Mouse (Mus musculus): Measurements from ENCODE around the gene Pofut1.

Gene Pofut1

GRCm38 (mm10) chr2:153225595-153225953, 15.8 kb upstream of the Pofut1 start:
- CTCF ChIA-PET, result interaction anchor here in 1 of 4 experiments (1.2 kb wide), 1 partner anchor 16 kb away, joined by 3 read pairs; no protein-coding TSS in a partner anchor
- POLR2A ChIA-PET, result interaction anchor here (0.7 to 2.1 kb wide), 23 partner anchors 9 to 359 kb away, joined by 3 to 12 read pairs (median 4); partner anchors contain the start of gene Tm9sf4 (in 1 of the 4)

GRCm38 (mm10) chr2:153227959-153228358, 13.4 kb upstream of the Pofut1 start:
- POLR2A ChIA-PET, result interaction anchor here in 1 of 4 experiments (1.3 kb wide), 1 partner anchor 10 kb away, joined by 3 read pairs; no protein-coding TSS in a partner anchor
- CTCF ChIA-PET, result no interaction called here

- ChIA-PET CTCF (no interaction called here), POLR2A (interaction anchor here in 1 of 4 experiments (1.3 to 1.7 kb wide), 2 partner anchors 8 to 9 kb away, joined by 3 to 5 read pairs; no protein-coding TSS in a partner anchor)
Measured at GRCm38 (mm10) chr2:153228523-153228922, 12.8 kb upstream of the Pofut1 start.

- CTCF ChIA-PET, result no interaction called here
- POLR2A ChIA-PET, result interaction anchor here in 1 of 4 experiments (1.2 kb wide), 2 partner anchors 9 to 23 kb away, joined by 3 read pairs; no protein-coding TSS in a partner anchor
Measured at GRCm38 (mm10) chr2:153237193-153237592, 4.1 kb upstream of the Pofut1 start.

GRCm38 (mm10) chr2:153237891-153238290, 3.4 kb upstream of the Pofut1 start:
- CTCF ChIA-PET, result no interaction called here

GRCm38 (mm10) chr2:153238406-153238805, 2.9 kb upstream of the Pofut1 start:
- ChIA-PET CTCF (no interaction called here), POLR2A (interaction anchor here in 1 of 4 experiments (1.0 to 1.2 kb wide), 2 partner anchors 10 to 68 kb away, joined by 3 read pairs; no protein-coding TSS in a partner anchor)

More at GRCm38 (mm10) chr2:153237891-153238290, 3.4 kb upstream of the Pofut1 start:
- POLR2A ChIA-PET, result interaction anchor here in 1 of 4 experiments (1.0 to 1.2 kb wide), 3 partner anchors 9 to 67 kb away, joined by 3 read pairs; no protein-coding TSS in a partner anchor

DNA sequence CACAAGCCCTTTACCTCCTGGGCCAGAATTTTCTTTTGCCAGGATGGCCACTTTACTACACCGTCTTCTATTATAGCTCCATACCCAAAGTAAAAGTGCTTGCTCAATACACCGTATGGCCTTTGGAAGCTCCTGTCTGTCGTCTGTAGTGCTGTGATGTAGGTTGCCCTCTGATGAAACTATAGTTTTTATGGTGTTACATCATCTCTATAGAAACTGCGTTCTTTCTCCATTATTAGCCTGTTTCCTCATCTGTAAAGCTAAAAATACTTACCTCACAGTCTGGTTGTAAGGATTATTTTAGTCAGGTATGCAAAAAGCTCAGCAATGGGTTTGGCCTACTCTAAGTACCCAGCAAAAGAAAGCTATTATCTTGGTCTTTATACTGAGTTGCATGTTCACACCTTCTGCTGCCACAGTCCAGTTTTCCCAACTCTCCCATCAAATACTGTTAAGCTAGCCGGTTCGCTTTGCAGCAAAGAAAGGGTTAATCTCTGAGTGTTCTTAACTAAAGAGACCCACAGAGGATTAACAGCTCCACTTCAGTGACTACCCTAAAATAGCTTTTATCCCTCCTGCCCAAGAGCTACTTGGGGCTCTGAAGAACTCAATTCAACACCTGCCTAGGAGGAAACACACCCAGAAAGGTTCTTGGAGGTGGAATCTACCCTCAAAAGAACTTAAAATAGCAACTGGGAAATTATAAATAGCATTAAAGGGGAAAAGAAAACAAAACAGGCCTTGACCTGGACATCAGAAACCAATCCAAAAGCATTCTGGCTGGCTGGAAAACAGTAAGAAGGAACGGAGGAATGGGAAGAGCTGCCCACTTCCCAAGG, 2.1 kb upstream of the Pofut1 start:
- ChIA-PET CTCF (interaction anchor here in 3 of 4 experiments (0.6 to 1.0 kb wide), 3 partner anchors 9 to 324 kb away, joined by 3 read pairs; no protein-coding TSS in a partner anchor), POLR2A (interaction anchor here in 3 of 4 experiments (0.5 to 2.0 kb wide), 9 partner anchors 14 to 365 kb away, joined by 3 to 12 read pairs (median 3); partner anchors contain the start of gene Tspyl3 (in 2 of the 3))

- ChIA-PET CTCF (interaction anchor here in 1 of 4 experiments (1.0 kb wide), 1 partner anchor 207 kb away, joined by 3 read pairs; no protein-coding TSS in a partner anchor), POLR2A (interaction anchor here in 2 of 4 experiments (0.5 to 2.0 kb wide), 9 partner anchors 14 to 366 kb away, joined by 3 to 12 read pairs (median 4); partner anchors contain the start of gene Tspyl3 (in 2 of the 2))
Measured at GRCm38 (mm10) chr2:153239860-153240480, 1.4 kb upstream of the Pofut1 start.

GRCm38 (mm10) chr2:153240701-153241235, 565 bp upstream of the Pofut1 start:
- POLR2A ChIA-PET, result interaction anchor here in 3 of 4 experiments (0.5 to 2.0 kb wide), 6 partner anchors 15 to 106 kb away, joined by 3 to 12 read pairs (median 4); partner anchors contain the start of gene Tspyl3 (in 1 of the 3)

GRCm38 (mm10) chr2:153242156-153242555, 823 bp downstream of the Pofut1 start:
- CTCF ChIA-PET, result no interaction called here
- POLR2A ChIA-PET, result interaction anchor here in 1 of 4 experiments (0.6 to 1.0 kb wide), 2 partner anchors 9 to 19 kb away, joined by 3 read pairs; no protein-coding TSS in a partner anchor

More at GRCm38 (mm10) chr2:153240701-153241235, 565 bp upstream of the Pofut1 start:
- CTCF ChIA-PET, result interaction anchor here in 1 of 4 experiments (0.6 kb wide), 1 partner anchor 11 kb away, joined by 3 read pairs; no protein-coding TSS in a partner anchor

- ChIA-PET CTCF (no interaction called here), POLR2A (no interaction called here)
Measured at GRCm38 (mm10) chr2:153249751-153250150, 8.4 kb downstream of the Pofut1 start.

DNA sequence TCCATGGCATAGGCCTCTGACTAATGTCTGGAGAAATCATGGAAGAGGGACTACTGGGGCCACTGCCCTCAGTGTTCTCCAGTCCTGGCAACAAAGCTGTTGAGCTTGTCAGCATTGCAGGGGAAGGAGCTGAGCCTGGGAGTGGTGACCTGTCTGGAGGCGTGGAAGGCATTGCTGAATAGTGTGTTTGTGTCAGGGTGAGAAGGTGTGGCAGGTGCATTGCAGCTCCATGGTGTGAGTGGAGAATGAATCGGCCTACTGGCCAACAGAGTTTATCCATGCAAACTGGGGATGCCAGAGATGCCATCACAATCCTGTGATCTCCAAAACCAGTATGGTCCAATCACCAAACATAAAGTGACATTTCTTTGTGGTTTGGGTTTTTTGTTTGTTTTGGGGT, 15.3 kb downstream of the Pofut1 start:
- ChIA-PET CTCF (no interaction called here), POLR2A (interaction anchor here in 1 of 4 experiments (1.3 to 3.5 kb wide), 4 partner anchors 8 to 30 kb away, joined by 3 to 15 read pairs (median 10); no protein-coding TSS in a partner anchor)

- ChIA-PET POLR2A (interaction anchor here in 2 of 4 experiments (0.6 to 1.2 kb wide), 3 partner anchors 22 to 56 kb away, joined by 3 to 4 read pairs (median 3); no protein-coding TSS in a partner anchor), CTCF (no interaction called here)
Measured at GRCm38 (mm10) chr2:153259030-153259863, 17.9 kb downstream of the Pofut1 start.

GRCm38 (mm10) chr2:153259864-153260674, 18.7 kb downstream of the Pofut1 start:
- ChIA-PET POLR2A (interaction anchor here in 2 of 4 experiments (0.6 to 1.2 kb wide), 3 partner anchors 23 to 57 kb away, joined by 3 to 4 read pairs (median 3); no protein-coding TSS in a partner anchor), CTCF (no interaction called here)

- POLR2A ChIA-PET, result interaction anchor here in 2 of 4 experiments (0.7 to 2.6 kb wide), 5 partner anchors 9 to 201 kb away, joined by 3 to 9 read pairs (median 3); no protein-coding TSS in a partner anchor
- CTCF ChIA-PET, result interaction anchor here in 1 of 4 experiments (1.1 kb wide), 1 partner anchor 115 kb away, joined by 3 read pairs; no protein-coding TSS in a partner anchor
Measured at GRCm38 (mm10) chr2:153263053-153263452, 21.7 kb downstream of the Pofut1 start.

- ChIA-PET POLR2A (interaction anchor here in 3 of 4 experiments (0.6 to 2.6 kb wide), 7 partner anchors 9 to 382 kb away, joined by 3 to 15 read pairs (median 3); partner anchors contain the start of gene Dnmt3b (in 1 of the 3)), CTCF (interaction anchor here in 2 of 4 experiments (0.6 to 1.1 kb wide), 2 partner anchors 153 to 282 kb away, joined by 3 read pairs; no protein-coding TSS in a partner anchor)
Measured at GRCm38 (mm10) chr2:153267331-153267730, 26.0 kb downstream of the Pofut1 start.

Data from embryonic stem cell, embryonic (primary cell).